Mouse (Mus musculus) heart, embryonic 10.5 days (tissue): ENCODE measurements at regions not wholly inside any gene's neighbourhood (a gene's known extent, or its start where the extent isn't known, plus 50 kb on each side); places are given as distances from the start of the nearest gene placed in this dataset.

Source experiments
- DNase-seq: peaks from one replicate; pipeline ENCODE4 v3.0.0-alpha.2; 2017; ENCODE audit warnings: low spot score
- H3K27ac ChIP-seq: fragments of 300-500 bp; sonication (generic); 2 replicates; pipeline ENCODE4 v1.5.1; 2016; ENCODE audit warnings: mild to moderate bottlenecking
- H3K27me3 ChIP-seq: fragments of 300-500 bp; sonication (generic); 2 replicates; pipeline ENCODE4 v1.6.1; 2016; ENCODE audit warnings: mild to moderate bottlenecking; ENCODE audit not compliant: poor library complexity, insufficient read depth, severe bottlenecking
- H3K36me3 ChIP-seq: fragments of 300-500 bp; sonication (generic); 2 replicates; pipeline ENCODE4 v1.6.1; 2016; ENCODE audit warnings: mild to moderate bottlenecking, moderate library complexity
- H3K4me1 ChIP-seq: fragments of 300-500 bp; sonication (generic); 2 replicates; pipeline ENCODE4 v1.6.1; 2016; ENCODE audit warnings: mild to moderate bottlenecking
- H3K4me3 ChIP-seq: fragments of 300-500 bp; sonication (generic); 2 replicates; pipeline ENCODE4 v1.5.1; 2016; ENCODE audit warnings: mild to moderate bottlenecking, moderate library complexity
- H3K9me3 ChIP-seq: fragments of 300-500 bp; sonication (generic); 2 replicates; pipeline ENCODE4 v1.6.1; 2016; ENCODE audit warnings: mild to moderate bottlenecking, moderate library complexity
- WGBS: fragments of 180-500 bp; shearing (Covaris S2); methylation state at CpG from one replicate; pipeline ENCODE4 v1.1.7; 2016; 5-methylcytosine and 5-hydroxymethylcytosine counted together

DNA sequence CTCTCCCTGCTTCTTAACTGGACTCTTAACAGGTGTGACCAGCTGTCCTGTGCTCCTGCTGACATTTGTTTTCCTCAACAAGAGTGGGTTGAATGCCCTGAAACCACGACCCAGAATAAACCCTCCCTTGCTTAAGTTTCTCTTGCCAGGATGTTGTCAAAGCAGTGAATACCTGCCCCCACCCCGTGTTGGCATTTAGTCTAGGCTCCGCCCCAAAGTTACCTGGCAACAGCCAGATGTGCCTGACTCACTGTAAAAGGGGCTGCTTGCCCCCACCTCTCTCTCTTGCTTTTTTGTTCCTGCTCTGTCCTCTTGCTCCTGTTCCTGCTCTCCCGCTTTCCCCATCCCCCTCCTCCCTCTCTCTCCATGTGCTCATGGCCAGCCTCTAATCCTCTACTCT lies 51.9 kb upstream of the Mmp2 start:
- H3K4me3 ChIP-seq = no peak overlapping the region
- no peak for DNase-seq
- no peaks in the 10 kb centered on the region for H3K36me3 ChIP-seq
- H3K9me3 ChIP-seq = no peaks in the 10 kb centered on the region
- H3K4me1 ChIP-seq = peaks cover 9% of the 10 kb centered on the region
- H3K27ac ChIP-seq = no peak overlapping the region
- WGBS = 51% methylated on average over 4 of the region's 4 CpGs
- H3K27me3 ChIP-seq = peaks cover 24% of the 10 kb centered on the region

DNA sequence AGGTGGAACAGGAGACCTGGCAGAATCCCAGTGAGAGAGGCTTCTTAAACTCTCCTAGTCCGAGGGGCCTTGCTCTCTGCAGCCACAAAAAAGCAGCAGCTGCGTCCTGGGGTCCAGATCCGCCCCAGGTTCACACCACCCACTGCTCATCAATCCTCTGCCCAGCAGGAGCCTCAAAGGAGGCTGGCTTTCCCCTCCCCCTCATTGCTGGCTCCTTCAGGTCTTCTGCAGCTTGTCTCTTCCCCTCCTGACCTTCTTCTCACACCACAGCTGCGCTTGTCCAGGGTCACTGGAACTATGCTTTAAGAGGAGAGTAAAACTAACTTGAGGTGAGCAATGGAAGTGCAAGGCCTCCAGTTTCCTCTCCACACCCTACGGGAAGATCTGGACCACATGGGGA lies 50.0 kb upstream of the Mmp2 start:
- 18% methylated on average over 5 of the region's 5 CpGs for WGBS
- no peak overlapping the region for H3K4me3 ChIP-seq
- DNase-seq = no peak
- H3K27ac ChIP-seq = no peak overlapping the region
- H3K9me3 ChIP-seq = no peaks in the 10 kb centered on the region
- peaks cover 24% of the 10 kb centered on the region for H3K27me3 ChIP-seq
- H3K4me1 ChIP-seq = peaks cover 9% of the 10 kb centered on the region
- no peaks in the 10 kb centered on the region for H3K36me3 ChIP-seq
